Mouse (Mus musculus): ENCODE data around the gene Ciart.
"Not testable (repeated sequence)": the region's sequence is repeated elsewhere in the genome, so short reads cannot be mapped to it uniquely, and the experiment has no call there.

Gene Ciart

DNA sequence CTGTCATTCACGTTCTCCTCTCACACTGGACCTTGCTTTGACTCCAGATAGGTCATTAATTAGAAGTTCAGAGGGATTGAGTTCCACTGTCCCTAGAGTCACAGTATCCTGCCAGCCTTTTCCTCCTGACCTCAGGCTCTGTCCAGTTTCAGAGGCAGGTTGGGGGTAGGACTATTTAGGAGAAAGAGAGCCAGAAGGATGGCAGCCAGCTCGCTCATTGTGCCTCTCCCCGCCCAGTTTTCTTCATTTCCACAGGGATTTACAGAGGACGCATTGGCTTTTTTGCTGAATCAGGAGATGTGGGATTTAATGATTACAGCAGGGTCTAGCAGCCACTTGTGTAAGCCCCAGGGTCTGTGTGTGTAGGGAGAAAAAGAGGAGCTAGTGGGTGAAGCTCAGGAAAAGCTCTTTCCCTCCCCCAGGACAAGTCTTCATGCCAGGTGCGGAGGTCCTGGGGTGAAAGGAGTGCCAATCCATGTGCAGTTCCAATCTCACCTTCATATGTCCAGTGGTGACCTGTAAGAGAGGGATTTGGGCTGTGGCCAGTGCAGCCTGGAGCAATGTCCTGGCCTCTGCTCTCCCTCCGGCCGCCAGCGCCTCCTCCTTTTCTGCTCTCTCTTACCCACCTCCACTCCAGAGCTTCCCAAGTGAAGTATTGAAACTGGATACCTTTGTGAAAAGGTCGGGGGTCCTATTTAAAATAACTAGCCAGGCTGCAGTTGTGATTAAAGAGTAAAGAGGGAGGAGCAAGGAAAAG, 19.7 kb upstream of the Ciart start:
- in situ Hi-C loops (cut with MboI), result no loop called here

- in situ Hi-C loops (cut with MboI), result no loop called here
Measured at GRCm38 (mm10) chr3:95899800-95900524, 17.9 kb upstream of the Ciart start.

- in situ Hi-C loops (cut with MboI), result not testable (repeated sequence)
Measured at GRCm38 (mm10) chr3:95895501-95895900, 13.4 kb upstream of the Ciart start.

DNA sequence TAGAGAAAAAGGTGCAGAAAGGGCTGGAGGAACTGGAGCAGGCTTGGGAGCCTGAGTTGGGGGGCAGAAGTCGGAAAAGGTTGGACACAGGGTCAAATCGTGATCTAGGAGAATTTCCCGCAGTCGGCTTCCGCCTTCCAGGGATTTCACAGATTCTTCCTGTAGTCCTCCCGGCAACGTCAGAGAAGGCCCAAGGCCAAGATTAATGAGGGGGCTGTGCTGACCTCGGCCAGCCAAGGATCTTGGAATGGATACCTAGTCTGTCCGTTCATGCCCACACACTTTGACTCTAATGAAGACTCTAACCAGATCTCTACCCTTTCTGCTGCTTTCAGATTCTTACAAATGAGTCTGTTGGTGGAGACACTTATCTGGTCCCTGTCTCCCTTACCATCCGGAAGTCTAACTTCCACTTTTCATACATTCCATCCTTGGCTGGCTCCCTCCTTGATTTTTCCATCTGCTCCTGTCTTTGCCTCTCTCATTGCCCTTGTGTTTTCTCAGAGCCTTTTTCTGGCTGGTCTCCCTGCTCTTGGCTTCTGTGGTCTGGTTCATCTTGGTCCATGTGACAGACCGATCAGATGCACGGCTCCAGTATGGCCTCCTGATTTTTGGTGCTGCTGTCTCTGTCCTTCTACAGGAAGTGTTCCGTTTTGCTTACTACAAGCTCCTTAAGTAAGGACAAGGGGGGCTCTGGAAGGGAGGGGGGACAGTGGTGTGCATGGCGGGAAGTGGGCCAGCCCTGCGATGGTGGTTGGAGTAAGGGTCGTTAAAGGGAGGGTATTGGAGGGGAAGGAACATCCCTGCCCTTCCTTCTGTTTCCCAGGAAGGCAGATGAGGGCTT, 12.5 kb upstream of the Ciart start:
- in situ Hi-C loops (cut with MboI), result no loop called here

GRCm38 (mm10) chr3:95893606-95894316, 11.7 kb upstream of the Ciart start, which contains the start of gene Aph1a:
Gene Aph1a, plus strand, starts transcription at chr3:95893969.
- in situ Hi-C loops (cut with MboI), result not testable (repeated sequence)

DNA sequence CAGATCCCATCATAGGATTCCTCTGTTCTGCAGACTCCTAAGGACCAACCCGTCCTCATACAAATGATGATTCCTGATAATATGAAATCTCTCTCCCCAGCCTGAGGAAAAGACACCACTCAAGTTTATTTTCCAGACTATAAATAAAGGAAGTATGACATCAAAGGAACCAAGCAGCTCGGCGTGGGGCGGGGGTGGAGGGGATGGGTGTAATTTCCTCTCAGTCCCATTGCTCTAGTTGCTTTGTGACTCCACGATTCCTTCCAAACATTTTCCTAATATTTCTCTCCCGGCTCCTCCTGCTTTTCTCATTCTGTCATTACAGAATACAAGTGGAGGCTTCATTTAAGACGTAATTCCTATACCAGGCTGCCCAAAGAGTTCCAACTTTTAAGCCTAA, 11.1 kb upstream of the Ciart start:
- in situ Hi-C loops (cut with MboI), result no loop called here

- in situ Hi-C loops (cut with MboI), result no loop called here
Measured at GRCm38 (mm10) chr3:95892066-95893052, 10.3 kb upstream of the Ciart start.

DNA sequence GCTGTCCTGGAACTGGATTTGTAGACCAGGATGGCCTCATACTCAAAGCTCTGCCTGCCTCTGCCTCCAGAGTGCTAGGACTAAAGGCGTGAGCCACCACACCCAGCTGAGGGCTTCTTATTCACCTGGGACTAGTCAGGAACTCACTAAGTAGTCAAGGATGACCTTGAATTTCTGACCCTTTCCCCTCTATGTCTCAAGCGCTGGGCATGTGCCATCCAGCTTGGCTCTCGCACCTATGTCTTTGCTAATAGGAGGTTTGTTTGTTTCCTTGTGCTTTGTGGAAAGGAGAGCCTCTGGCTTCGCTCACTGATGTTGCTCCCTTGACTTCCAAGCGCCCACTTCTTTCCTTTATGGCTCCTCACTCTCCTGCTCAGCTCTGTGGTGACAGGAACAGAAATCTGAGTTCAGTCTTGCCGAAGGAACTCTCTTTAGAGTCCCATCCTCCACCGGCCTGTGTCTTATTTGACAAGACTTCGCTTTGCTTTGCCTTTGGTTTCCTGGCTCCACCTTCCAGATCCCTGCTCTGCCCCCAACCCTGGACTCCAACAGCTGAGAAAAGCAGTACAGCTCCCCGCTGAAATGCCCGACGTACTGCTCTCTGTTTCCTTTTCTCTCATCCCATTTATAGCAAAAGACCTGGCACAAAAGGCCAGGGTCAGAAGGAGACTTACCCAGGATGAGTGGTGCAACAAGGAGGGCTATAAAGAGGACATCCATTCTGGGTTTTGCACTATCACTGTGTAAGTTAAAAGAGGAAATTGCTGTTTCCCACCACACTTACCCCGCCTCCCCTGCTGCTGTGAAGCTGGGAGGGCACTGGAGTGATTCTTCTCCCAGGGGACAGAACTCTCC, 9.4 kb upstream of the Ciart start, which contains the start of gene BC028528:
Gene BC028528 (minus strand): TSS at position 795 of the 855 bp plus-strand sequence.
- in situ Hi-C loops (cut with MboI), result no loop called here

- in situ Hi-C loops (cut with MboI), result no loop called here
Measured at GRCm38 (mm10) chr3:95889664-95890063, 7.6 kb upstream of the Ciart start.

DNA sequence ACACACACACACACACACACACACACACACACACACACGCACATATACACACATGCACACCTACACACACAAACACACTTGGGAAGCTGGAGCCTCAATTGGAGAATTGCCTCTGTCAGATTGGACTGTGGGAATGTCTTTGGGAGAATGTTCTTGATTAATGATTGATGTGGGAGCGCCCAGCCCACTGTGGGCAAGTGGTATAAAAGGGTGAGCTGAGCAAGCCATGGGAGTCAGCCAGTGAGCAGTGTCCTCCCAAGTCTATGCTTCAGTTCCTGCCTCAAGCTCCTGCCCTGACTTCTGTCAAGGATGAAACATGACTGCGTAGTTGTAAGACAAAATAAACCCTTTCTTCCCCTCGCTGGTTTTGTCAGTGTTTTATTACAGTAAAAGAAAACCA, 5.5 kb upstream of the Ciart start:
- in situ Hi-C loops (cut with MboI), result no loop called here

GRCm38 (mm10) chr3:95884400-95884799, 2.3 kb upstream of the Ciart start:
- in situ Hi-C loops (cut with MboI), result no loop called here

- in situ Hi-C loops (cut with MboI), result no loop called here
Measured at GRCm38 (mm10) chr3:95882816-95883425, 870 bp upstream of the Ciart start.

GRCm38 (mm10) chr3:95879063-95879462, 3.0 kb downstream of the Ciart start:
- in situ Hi-C loops (cut with MboI), result no loop called here

GRCm38 (mm10) chr3:95872048-95872447, 10.0 kb downstream of the Ciart start:
- in situ Hi-C loops (cut with MboI), result no loop called here

- in situ Hi-C loops (cut with MboI), result no loop called here
Measured at GRCm38 (mm10) chr3:95871392-95871867, 10.6 kb downstream of the Ciart start, which contains the start of gene Mrps21. Gene Mrps21, minus strand, starts transcription at chr3:95871519.

DNA sequence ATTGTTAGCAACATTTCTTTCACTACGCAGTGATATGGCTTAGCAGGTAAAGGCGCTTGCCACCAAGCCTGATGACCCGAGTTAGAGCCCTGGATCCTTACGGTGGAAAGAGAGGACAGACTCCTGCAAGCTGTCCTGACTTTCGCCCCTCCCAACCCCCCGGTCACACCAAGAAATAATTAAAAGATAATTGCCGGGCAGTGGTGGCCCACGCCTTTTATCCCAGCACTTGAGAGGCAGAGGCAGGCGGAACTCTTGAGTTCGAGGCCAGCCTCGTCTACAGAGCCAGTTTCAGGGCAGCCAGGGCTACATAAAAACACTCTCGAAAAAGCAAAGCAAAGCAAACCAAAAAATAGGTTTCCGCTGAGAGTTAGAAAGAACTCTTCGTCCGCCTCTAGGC, 11.1 kb downstream of the Ciart start:
- in situ Hi-C loops (cut with MboI), result no loop called here

GRCm38 (mm10) chr3:95867408-95867807, 14.6 kb downstream of the Ciart start:
- in situ Hi-C loops (cut with MboI), result no loop called here

GRCm38 (mm10) chr3:95866071-95866470, 16.0 kb downstream of the Ciart start:
- in situ Hi-C loops (cut with MboI), result no loop called here

DNA sequence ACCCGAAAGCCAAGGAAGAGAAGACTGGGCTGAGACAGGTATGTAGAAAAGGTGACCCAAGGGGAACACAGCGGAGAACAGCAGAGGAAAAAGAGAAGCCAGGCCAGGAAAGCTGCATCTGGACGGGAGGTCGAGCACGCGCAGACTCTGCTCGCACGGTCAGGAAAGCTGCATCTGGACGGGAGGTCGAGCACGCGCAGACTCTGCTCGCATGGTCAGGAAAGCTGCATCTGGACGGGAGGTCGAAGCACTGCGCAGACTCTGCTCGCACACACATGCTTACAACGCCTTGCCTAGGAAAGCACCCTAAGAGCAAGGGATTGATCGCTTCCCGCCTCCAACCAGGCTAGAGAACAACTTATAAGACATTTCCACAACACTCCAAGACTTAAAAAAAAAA, 16.5 kb downstream of the Ciart start:
- in situ Hi-C loops (cut with MboI), result no loop called here
